Mouse (Mus musculus): ENCODE results near the gene Ubap1l. TPM values are rescaled to one million over a fixed set of nuclear protein-coding genes. Genes with fewer than 3 reads are reported as not detected.
A peak's percentile ranks its signal among the peaks of the same experiment; 100 is the strongest.

Gene Ubap1l
- polyA plus RNA-seq, 1 experiment from 2014 or later = not detected

DNA sequence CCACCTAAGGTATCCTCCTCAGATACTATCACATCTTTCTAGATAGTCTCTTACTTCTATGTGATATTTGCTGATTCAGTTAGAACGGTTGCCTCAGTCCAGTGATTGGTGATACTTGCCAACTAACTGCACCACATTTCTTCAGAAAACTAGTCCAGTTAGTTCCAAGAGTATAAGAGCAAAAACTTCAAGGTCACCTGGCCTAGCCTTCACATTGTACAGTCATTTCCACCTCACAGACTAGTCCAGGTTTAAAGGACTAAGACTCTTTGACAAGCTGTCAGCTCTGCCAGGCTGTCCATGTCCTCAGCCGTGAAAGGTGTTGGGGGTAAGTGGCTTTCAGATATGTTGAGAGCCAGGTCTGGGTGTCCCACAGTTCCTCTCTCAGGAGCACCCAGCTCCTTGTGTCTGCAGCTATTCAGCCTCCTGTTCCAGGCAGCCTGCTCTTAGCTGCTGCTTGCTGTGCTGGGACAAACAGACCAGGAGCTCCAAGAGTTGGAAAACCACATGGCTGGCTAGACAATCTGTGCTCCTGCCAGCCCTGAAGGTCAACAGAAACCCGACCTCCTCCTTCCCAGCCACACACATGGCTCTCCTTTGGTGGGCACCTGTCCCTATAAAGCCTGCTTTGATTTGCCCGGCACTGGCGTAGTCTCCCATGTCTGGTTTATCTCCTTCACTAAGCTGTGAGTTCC is 13.8 kb downstream of the Ubap1l start:
- peaks cover 6% of the 10 kb centered on the region; the same call in 1 of the 2 replicates for H3K36me3 ChIP-seq (ENCODE audit: control insufficient read depth, insufficient read depth, low read length)
- WGBS = 66% methylated on average over 5 of the region's 5 CpGs
- H3K27me3 ChIP-seq (ENCODE audit: control insufficient read depth, insufficient read depth, low read length) = no peaks in the 10 kb centered on the region
- no peak overlapping the region for H3K27ac ChIP-seq (replicated peaks in 1 of 2; ENCODE audit: control insufficient read depth in 1 of 2, insufficient read depth in 1 of 2, low read depth in 2 of 2, low read length in 2 of 2)
- H3K4me3 ChIP-seq (ENCODE audit: control insufficient read depth in 1 of 2, insufficient read depth in 1 of 2, low read depth in 1 of 2, low read length in 2 of 2) = no peak overlapping the region
- H3K4me2 ChIP-seq (ENCODE audit: low read length) = no peak overlapping the region
- no peak overlapping the region for H3K9ac ChIP-seq (ENCODE audit: low read length)
- H3K9me3 ChIP-seq (ENCODE audit: control insufficient read depth, low read length) = no peaks in the 10 kb centered on the region
- H3K4me1 ChIP-seq (ENCODE audit: control insufficient read depth in 2 of 2, insufficient read depth in 2 of 2, low read length in 2 of 2) = peaks cover 0 to 2% of the 10 kb centered on the region in 2 experiments; a peak in 1 of 4 replicates
- ATAC-seq (ENCODE audit: insufficient number of reproducible peaks, insufficient read depth, low FRiP score, low read depth) = no peak

DNA sequence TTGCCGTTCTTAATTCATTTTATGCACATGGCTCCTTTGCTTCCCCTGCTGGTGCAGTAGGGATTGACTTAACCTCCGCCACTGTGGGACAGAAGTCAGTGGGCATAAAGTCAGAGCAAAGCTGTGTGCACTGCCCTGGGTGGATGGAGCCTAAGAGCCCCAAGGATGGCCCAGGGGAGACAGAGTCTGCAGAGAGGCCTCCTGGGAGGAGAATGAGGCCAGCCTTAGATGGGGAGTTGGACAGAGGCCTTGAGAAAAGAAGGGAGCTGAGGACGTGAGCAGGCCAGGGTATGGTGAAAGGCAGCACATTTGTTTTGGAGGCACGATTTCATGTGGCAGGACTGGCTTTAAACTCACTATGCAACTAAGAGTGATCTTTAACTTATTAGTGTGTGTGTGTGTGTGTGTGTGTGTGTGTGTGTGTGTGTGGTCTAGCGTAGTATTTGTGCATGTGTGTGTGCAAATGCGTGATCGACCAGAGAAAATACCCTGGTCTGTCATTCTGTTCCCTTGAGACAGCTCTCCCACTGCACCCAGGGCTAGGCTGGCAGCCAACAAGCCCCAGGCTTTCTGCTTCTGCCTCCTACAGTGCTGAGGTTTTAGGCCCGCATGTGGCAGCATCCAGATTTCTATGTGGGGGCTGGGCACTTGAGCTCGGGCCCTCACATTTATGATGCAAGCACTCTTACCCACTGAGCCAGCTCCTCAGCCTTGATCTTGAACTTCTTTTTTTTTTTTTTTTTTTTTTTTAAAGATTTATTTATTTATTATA is 14.5 kb downstream of the Ubap1l start:
- Histone ChIP-seq H3K27me3 (ENCODE audit: control insufficient read depth, insufficient read depth, low read length) (no peaks in the 10 kb centered on the region), H3K4me3 (ENCODE audit: control insufficient read depth in 1 of 2, insufficient read depth in 1 of 2, low read depth in 1 of 2, low read length in 2 of 2) (no peak overlapping the region), H3K9me3 (ENCODE audit: control insufficient read depth, low read length) (no peaks in the 10 kb centered on the region), H3K9ac (ENCODE audit: low read length) (no peak overlapping the region), H3K4me1 (ENCODE audit: control insufficient read depth in 2 of 2, insufficient read depth in 2 of 2, low read length in 2 of 2) (peaks cover 0 to 2% of the 10 kb centered on the region in 2 experiments; a peak in 1 of 4 replicates), H3K27ac (replicated peaks in 1 of 2; ENCODE audit: control insufficient read depth in 1 of 2, insufficient read depth in 1 of 2, low read depth in 2 of 2, low read length in 2 of 2) (no peak overlapping the region), H3K36me3 (ENCODE audit: control insufficient read depth, insufficient read depth, low read length) (peaks cover 6% of the 10 kb centered on the region; the same call in 1 of the 2 replicates), H3K4me2 (ENCODE audit: low read length) (no peak overlapping the region)
- no peak for ATAC-seq (ENCODE audit: insufficient number of reproducible peaks, insufficient read depth, low FRiP score, low read depth)
- 80% methylated on average over 9 of the region's 9 CpGs for WGBS

DNA sequence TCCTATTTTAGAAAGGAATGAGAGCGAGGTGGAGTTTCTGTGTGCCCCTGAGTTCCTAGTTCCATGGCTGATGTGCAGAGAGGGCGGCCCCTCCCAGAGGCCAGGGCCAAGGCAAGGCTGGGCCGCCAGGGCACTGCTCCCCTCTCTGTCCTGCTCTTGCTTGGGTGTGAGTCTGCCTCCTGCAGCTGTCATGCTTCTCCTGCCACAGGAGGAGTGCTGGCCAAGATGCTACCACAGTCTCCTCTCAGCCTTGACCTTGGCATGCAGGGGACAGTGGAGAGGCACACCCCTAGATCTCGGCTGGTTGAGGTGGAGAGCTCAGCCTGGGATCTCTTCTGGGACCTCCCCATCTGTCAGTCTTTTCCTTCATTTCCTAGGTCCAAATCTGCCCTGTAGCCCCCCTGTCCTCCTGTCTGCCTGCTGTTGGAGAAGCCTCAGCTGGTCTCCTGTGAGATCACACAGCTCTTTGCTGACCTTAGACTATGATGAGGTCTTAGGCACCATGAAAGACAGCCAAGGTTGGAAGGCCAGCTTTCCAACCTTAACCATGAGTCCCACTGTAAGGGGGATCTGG is 20.3 kb downstream of the Ubap1l start:
- 62% methylated on average over 4 of the region's 4 CpGs for WGBS
- Histone ChIP-seq H3K4me3 (ENCODE audit: control insufficient read depth in 1 of 2, insufficient read depth in 1 of 2, low read depth in 1 of 2, low read length in 2 of 2) (no peak overlapping the region), H3K36me3 (ENCODE audit: control insufficient read depth, insufficient read depth, low read length) (peaks cover 2% of the 10 kb centered on the region; the same call in 1 of the 2 replicates), H3K27ac (replicated peaks in 1 of 2; ENCODE audit: control insufficient read depth in 1 of 2, insufficient read depth in 1 of 2, low read depth in 2 of 2, low read length in 2 of 2) (no peak overlapping the region), H3K4me2 (ENCODE audit: low read length) (no peak overlapping the region), H3K4me1 (ENCODE audit: control insufficient read depth in 2 of 2, insufficient read depth in 2 of 2, low read length in 2 of 2) (peaks cover 7 to 9% of the 10 kb centered on the region in 2 experiments; a peak in 2 of 4 replicates), H3K9ac (ENCODE audit: low read length) (no peak overlapping the region), H3K9me3 (ENCODE audit: control insufficient read depth, low read length) (no peaks in the 10 kb centered on the region), H3K27me3 (ENCODE audit: control insufficient read depth, insufficient read depth, low read length) (no peaks in the 10 kb centered on the region)
- no peak for ATAC-seq (ENCODE audit: insufficient number of reproducible peaks, insufficient read depth, low FRiP score, low read depth)

DNA sequence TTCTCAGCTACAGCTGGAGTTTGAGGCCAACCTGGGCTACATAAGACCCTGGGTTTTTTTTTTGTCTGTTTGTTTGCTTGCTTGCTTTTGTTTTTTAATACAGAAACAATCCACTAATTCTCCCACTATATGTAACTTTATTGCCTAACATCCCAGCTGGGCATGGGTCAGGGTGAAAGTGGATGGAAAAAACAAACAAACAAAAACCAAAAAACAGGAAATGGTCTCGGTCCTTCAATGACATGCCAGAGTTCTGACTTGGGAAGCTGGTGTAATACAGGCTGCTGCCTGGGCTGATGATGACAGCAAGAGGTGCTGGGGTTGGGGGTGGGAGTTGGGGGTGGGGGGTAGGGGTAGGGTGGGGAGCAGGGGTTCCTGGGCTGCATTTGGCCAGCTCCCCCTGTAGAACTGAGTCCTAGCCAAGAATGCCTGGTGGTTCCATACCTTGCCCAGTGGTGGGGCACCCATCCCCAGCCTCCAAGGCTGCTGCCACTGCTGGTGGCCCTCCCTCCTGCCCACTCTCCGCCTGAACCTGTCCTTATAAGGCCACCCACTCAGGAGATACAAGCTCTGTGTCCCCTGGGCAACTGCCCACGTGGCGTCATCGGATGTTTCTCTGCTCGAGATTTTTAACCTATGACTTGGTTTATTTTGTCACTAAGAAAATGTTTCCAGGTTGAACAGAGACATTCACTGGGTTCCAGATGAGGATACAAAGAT is 21.4 kb downstream of the Ubap1l start:
- Histone ChIP-seq H3K27ac (replicated peaks in 1 of 2; ENCODE audit: control insufficient read depth in 1 of 2, insufficient read depth in 1 of 2, low read depth in 2 of 2, low read length in 2 of 2) (no peak overlapping the region), H3K27me3 (ENCODE audit: control insufficient read depth, insufficient read depth, low read length) (no peaks in the 10 kb centered on the region), H3K9ac (ENCODE audit: low read length) (peak overlapping the region; percentile 31; the same call in 1 of the 2 replicates), H3K36me3 (ENCODE audit: control insufficient read depth, insufficient read depth, low read length) (peaks cover 2% of the 10 kb centered on the region; the same call in 1 of the 2 replicates), H3K4me3 (ENCODE audit: control insufficient read depth in 1 of 2, insufficient read depth in 1 of 2, low read depth in 1 of 2, low read length in 2 of 2) (no peak overlapping the region), H3K9me3 (ENCODE audit: control insufficient read depth, low read length) (no peaks in the 10 kb centered on the region), H3K4me2 (ENCODE audit: low read length) (no peak overlapping the region), H3K4me1 (ENCODE audit: control insufficient read depth in 2 of 2, insufficient read depth in 2 of 2, low read length in 2 of 2) (peaks cover 7 to 9% of the 10 kb centered on the region in 2 experiments; a peak in 2 of 4 replicates)
- 50% methylated on average over 6 of the region's 6 CpGs for WGBS
- ATAC-seq (ENCODE audit: insufficient number of reproducible peaks, insufficient read depth, low FRiP score, low read depth) = no peak

DNA sequence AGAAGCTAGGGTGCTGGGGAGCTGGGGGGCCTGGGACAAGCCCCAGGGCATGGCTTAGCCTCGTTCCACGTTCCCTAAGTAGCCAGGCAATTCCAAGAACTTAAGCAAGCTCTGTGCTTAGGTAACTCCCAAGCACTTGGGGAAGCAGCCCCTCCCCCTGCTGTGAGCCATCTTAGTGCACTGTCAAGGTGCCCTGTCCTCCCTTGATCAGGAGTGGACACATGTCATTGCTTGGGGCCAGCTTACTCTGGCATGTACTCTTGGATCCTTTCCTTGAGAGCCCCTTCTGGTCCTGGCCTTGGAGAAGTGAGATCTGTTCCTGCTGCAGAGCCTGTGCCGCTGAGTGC is 21.9 kb downstream of the Ubap1l start:
- Histone ChIP-seq H3K4me2 (ENCODE audit: low read length) (no peak overlapping the region), H3K27me3 (ENCODE audit: control insufficient read depth, insufficient read depth, low read length) (no peaks in the 10 kb centered on the region), H3K4me3 (ENCODE audit: control insufficient read depth in 1 of 2, insufficient read depth in 1 of 2, low read depth in 1 of 2, low read length in 2 of 2) (no peak overlapping the region), H3K27ac (replicated peaks in 1 of 2; ENCODE audit: control insufficient read depth in 1 of 2, insufficient read depth in 1 of 2, low read depth in 2 of 2, low read length in 2 of 2) (no peak overlapping the region), H3K36me3 (ENCODE audit: control insufficient read depth, insufficient read depth, low read length) (peaks cover 2% of the 10 kb centered on the region; the same call in 1 of the 2 replicates), H3K9ac (ENCODE audit: low read length) (peak overlapping the region; percentile 31; the same call in 1 of the 2 replicates), H3K9me3 (ENCODE audit: control insufficient read depth, low read length) (no peaks in the 10 kb centered on the region), H3K4me1 (ENCODE audit: control insufficient read depth in 2 of 2, insufficient read depth in 2 of 2, low read length in 2 of 2) (peaks cover 7 to 9% of the 10 kb centered on the region in 2 experiments; a peak in 2 of 4 replicates)
- whole genome bisulfite sequencing = 49% methylated on average over 3 of the region's 3 CpGs
- no peak for ATAC-seq (ENCODE audit: insufficient number of reproducible peaks, insufficient read depth, low FRiP score, low read depth)

DNA sequence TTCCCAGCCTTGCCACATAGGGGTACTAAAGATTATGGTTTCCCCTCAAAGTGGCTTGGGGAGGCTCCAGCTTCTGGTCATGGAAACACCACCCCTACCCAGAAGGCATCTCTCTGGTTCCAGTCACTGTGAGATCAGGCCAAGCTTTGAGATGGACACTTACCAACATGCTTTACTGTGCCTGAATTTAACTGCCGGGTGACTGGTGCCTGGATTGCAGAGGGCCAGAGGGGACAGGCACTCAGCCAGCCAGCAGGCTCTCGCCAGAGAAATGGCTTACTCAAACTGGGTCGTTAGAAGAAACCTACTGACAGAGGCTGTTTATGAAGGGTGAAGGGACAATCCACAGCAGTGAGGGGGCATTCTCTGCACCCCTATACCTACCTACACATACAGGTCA is 23.4 kb downstream of the Ubap1l start:
- 50% methylated on average over 3 of the region's 3 CpGs for WGBS
- no peak overlapping the region for H3K9ac ChIP-seq (ENCODE audit: low read length)
- H3K27me3 ChIP-seq (ENCODE audit: control insufficient read depth, insufficient read depth, low read length) = peaks cover 5% of the 10 kb centered on the region; the same call in 1 of the 2 replicates
- no peak overlapping the region for H3K4me2 ChIP-seq (ENCODE audit: low read length)
- H3K9me3 ChIP-seq (ENCODE audit: control insufficient read depth, low read length) = no peaks in the 10 kb centered on the region
- peaks cover 7 to 9% of the 10 kb centered on the region in 2 experiments; a peak in 2 of 4 replicates for H3K4me1 ChIP-seq (ENCODE audit: control insufficient read depth in 2 of 2, insufficient read depth in 2 of 2, low read length in 2 of 2)
- no peak overlapping the region for H3K27ac ChIP-seq (replicated peaks in 1 of 2; ENCODE audit: control insufficient read depth in 1 of 2, insufficient read depth in 1 of 2, low read depth in 2 of 2, low read length in 2 of 2)
- H3K4me3 ChIP-seq (ENCODE audit: control insufficient read depth in 1 of 2, insufficient read depth in 1 of 2, low read depth in 1 of 2, low read length in 2 of 2) = no peak overlapping the region
- H3K36me3 ChIP-seq (ENCODE audit: control insufficient read depth, insufficient read depth, low read length) = no peaks in the 10 kb centered on the region
- ATAC-seq (ENCODE audit: insufficient number of reproducible peaks, insufficient read depth, low FRiP score, low read depth) = no peak

All from heart, embryonic 14.5 days (tissue).